Mouse (Mus musculus) intestine, embryonic 15.5 days (tissue): ENCODE measurements around the gene Gnb1. TPM values are rescaled to one million over a fixed set of nuclear protein-coding genes. Genes with fewer than 3 reads are reported as not detected.
"Not testable (repeated sequence)": the region's sequence is repeated elsewhere in the genome, so short reads cannot be mapped to it uniquely, and the experiment has no call there.

Experiments used
- ATAC-seq: fragments of 200-750 bp; cut with Nextera tagmentation; 2 replicates; pipeline ENCODE4 v1.8.0; 2017; ENCODE audit warnings: moderate TSS enrichment, moderate library complexity
- H3K27ac ChIP-seq: fragments of 300-500 bp; sonication (generic); 2 replicates; pipeline ENCODE4 v1.5.1; 2015; ENCODE audit warnings: mild to moderate bottlenecking, inconsistent platforms
- H3K27me3 ChIP-seq: fragments of 300-500 bp; sonication (generic); replicated peaks from 2 replicates; pipeline ENCODE4 v1.6.1; 2015; ENCODE audit warnings: inconsistent platforms
- H3K36me3 ChIP-seq: fragments of 300-500 bp; sonication (generic); 2 replicates; pipeline ENCODE4 v1.6.1; 2015; ENCODE audit warnings: inconsistent platforms
- H3K4me1 ChIP-seq: fragments of 300-500 bp; sonication (generic); replicated peaks from 2 replicates; pipeline ENCODE4 v1.6.1; 2015; ENCODE audit warnings: inconsistent platforms
- H3K4me2 ChIP-seq: fragments of 300-500 bp; sonication (generic); replicated peaks from 2 replicates; pipeline ENCODE4 v1.6.1; 2015; ENCODE audit warnings: mild to moderate bottlenecking, inconsistent platforms
- H3K4me3 ChIP-seq: fragments of 300-500 bp; sonication (generic); replicated peaks from 2 replicates; pipeline ENCODE4 v1.5.1; 2015; ENCODE audit warnings: inconsistent platforms
- H3K9ac ChIP-seq: fragments of 300-500 bp; sonication (generic); 2 replicates; pipeline ENCODE4 v1.6.1; 2015; ENCODE audit warnings: inconsistent platforms
- H3K9me3 ChIP-seq: fragments of 300-500 bp; sonication (generic); 2 replicates; pipeline ENCODE4 v1.6.1; 2016; ENCODE audit warnings: inconsistent platforms
- WGBS: fragments of 180-500 bp; shearing (Covaris S2); methylation state at CpG from one replicate; pipeline ENCODE4 v1.1.7; 2015; 5-methylcytosine and 5-hydroxymethylcytosine counted together
- polyA plus RNA-seq: library from polyadenylated mRNA; unstranded; fragments of >200 nt; fragmentation: Nextera tagmentation; extraction: Ambion mirVana; gene quantifications from 2 replicates; pipeline ENCODE4 v1.2.1, GENCODE M21; 2015

Gene Gnb1
- polyA plus RNA-seq, 1 experiment from 2014 or later, result 460 TPM

- Histone ChIP-seq H3K4me1 (peaks cover 37% of the 10 kb centered on the region), H3K4me2 (no peak overlapping the region), H3K27me3 (no peaks in the 10 kb centered on the region), H3K4me3 (no peak overlapping the region), H3K27ac (0 out of 2 replicates have a peak overlapping the region, but pooled peaks have one; percentile 10), H3K36me3 (peaks cover 28% of the 10 kb centered on the region; the same call in 1 of the 2 replicates), H3K9ac (no peak overlapping the region), H3K9me3 (no peaks in the 10 kb centered on the region)
- ATAC-seq, result no peak
- WGBS, result 62% methylated on average over 2 of the region's 2 CpGs
These were observed 69.8 kb downstream of the Gnb1 start for GRCm38 (mm10) chr4:155560932-155561331.

- H3K36me3 ChIP-seq, result peaks cover 25% of the 10 kb centered on the region; the same call in 1 of the 2 replicates
- no peaks in the 10 kb centered on the region for H3K27me3 ChIP-seq
- H3K4me1 ChIP-seq, result peaks cover 44% of the 10 kb centered on the region
- peak within 1 kb of the TSS; percentile 88 for H3K27ac ChIP-seq
- peak within 1 kb of the TSS; percentile 92 for H3K4me3 ChIP-seq
- peak within 1 kb of the TSS; percentile 41 for H3K9ac ChIP-seq
- ATAC-seq, result no peak
- no peaks in the 10 kb centered on the region for H3K9me3 ChIP-seq
- WGBS, result 61% methylated on average over 7 of the region's 7 CpGs
- H3K4me2 ChIP-seq, result peak within 1 kb of the TSS; percentile 81
These were observed 70.7 kb downstream of the Gnb1 start, which contains the start of gene Nadk for GRCm38 (mm10) chr4:155561661-155562442. Nadk (plus strand) TSS chr4:155562378.

DNA sequence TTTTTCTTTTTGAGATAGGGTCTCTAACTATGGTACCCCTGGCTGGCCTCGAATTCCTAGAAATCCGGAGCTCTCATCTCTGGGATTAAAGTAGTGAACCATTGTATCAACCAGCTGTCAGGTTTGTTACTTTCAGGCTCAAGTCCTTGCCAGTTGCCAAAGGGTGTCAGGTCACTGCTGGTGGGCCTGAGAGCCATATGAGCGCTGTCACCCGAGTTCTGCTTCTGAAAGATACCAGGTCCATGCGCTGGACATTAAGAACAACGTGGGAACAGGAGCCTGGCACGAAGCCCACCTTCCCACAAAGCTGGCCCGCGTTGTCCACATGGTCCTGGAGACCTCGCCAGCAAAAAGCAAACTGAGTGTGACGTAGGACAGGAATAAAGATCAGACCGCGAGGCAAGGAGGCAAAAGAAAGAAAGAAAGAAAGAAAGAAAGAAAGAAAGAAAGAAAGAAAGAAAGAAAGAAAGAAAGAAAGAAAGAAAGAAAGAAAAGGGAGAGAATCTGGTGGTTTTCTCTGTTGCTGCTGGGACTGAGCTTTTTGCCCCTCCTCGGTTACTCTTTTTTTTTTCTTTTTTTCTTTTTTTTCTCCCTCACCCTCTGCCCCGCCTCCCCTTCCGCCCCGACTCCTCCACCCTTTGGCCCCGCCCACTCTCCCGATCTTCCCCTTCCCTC lies 71.7 kb downstream of the Gnb1 start:
- Histone ChIP-seq H3K27me3 (no peaks in the 10 kb centered on the region), H3K4me2 (peak overlapping the region; percentile 81), H3K36me3 (peaks cover 20% of the 10 kb centered on the region; the same call in 1 of the 2 replicates), H3K9me3 (no peaks in the 10 kb centered on the region), H3K27ac (peak overlapping the region; percentile 88), H3K9ac (peak overlapping the region; percentile 41), H3K4me1 (peaks cover 44% of the 10 kb centered on the region), H3K4me3 (peak overlapping the region; percentile 92)
- WGBS, result under 1% methylated on average over 19 of the region's 19 CpGs
- peak; percentile 26 for ATAC-seq

GRCm38 (mm10) chr4:155563400-155564231 lies 72.5 kb downstream of the Gnb1 start:
- Histone ChIP-seq H3K4me3 (peak overlapping the region; percentile 92), H3K9me3 (no peaks in the 10 kb centered on the region), H3K4me1 (peaks cover 44% of the 10 kb centered on the region), H3K9ac (peak overlapping the region; percentile 70), H3K27me3 (no peaks in the 10 kb centered on the region), H3K4me2 (peak overlapping the region; percentile 81), H3K36me3 (peaks cover 18% of the 10 kb centered on the region; the same call in 1 of the 2 replicates), H3K27ac (peak overlapping the region; percentile 93)
- under 1% methylated on average over 69 of the region's 69 CpGs for WGBS
- peak; percentile 95 for ATAC-seq

DNA sequence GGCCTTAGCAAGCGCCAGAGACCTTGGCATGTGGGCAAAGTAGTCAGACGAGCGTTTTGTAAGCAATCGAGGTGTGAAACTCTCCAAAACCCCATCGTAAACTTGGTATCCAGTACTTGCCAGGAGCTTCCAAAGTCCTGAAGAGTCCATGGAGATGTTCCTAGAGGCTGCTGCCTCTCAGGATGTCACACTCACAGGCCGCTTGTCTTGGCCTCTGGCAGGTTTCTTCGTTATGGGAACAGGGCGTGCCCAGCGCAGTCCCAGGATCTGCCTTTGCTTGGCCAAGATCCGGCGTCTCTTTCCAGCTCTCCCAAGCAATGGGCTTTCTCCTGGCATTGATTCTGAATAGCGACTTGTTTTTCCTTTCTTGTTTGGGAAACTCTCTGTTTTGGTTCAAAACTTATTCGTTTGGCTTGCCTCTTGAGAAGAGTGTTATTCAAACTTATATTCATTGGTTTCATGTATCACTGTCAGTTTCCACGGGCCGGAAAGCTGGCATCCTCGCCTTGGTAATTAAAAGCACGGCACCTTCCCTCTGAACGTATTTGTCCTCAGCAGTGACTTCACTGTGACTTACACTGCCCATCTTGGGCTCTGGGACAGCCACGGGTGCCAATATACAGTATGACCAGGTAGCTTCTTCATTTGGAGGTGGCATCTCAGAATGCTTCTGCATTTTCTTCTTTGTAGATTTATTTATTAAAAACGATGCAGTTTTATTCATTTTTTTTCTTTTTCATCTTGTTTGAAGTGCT lies 73.3 kb downstream of the Gnb1 start:
- peaks cover 10% of the 10 kb centered on the region; the same call in 1 of the 2 replicates for H3K36me3 ChIP-seq
- 10% methylated on average over 20 of the region's 20 CpGs for WGBS
- peak overlapping the region; percentile 92 for H3K4me3 ChIP-seq
- H3K27me3 ChIP-seq, result no peaks in the 10 kb centered on the region
- H3K27ac ChIP-seq, result peak overlapping the region; percentile 93
- H3K4me1 ChIP-seq, result peaks cover 41% of the 10 kb centered on the region
- H3K4me2 ChIP-seq, result peak overlapping the region; percentile 81
- ATAC-seq, result no peak
- no peaks in the 10 kb centered on the region for H3K9me3 ChIP-seq
- peak overlapping the region; percentile 70 for H3K9ac ChIP-seq

- Histone ChIP-seq H3K27ac (no peak overlapping the region), H3K4me1 (peaks cover 36% of the 10 kb centered on the region)
- 53% methylated on average over 8 of the region's 8 CpGs for WGBS
These were observed 75.4 kb downstream of the Gnb1 start for GRCm38 (mm10) chr4:155566555-155566954.

DNA sequence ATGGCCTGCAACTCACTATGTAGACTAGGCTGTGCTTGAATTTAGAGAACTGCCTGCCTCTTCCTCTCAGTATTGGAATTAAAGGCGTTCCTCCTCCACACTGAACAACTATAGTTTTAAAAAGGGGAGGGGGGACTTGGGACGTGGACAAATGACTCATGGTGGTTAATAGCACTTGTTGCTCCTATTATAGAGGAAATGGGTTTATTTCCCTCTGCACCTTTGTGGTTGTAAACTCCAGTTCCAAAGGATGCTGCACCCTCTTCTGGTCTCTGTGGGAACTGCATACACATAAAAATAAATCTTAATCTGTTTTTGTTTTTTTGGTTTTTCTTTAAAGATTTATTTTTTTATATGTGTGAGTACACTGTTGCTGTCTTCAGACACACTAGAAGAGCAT lies 77.0 kb downstream of the Gnb1 start:
- no peak overlapping the region for H3K4me3 ChIP-seq
- H3K27me3 ChIP-seq, result no peaks in the 10 kb centered on the region
- peaks cover 24% of the 10 kb centered on the region for H3K4me1 ChIP-seq
- no peak overlapping the region for H3K4me2 ChIP-seq
- H3K9ac ChIP-seq, result no peak overlapping the region
- no peak for ATAC-seq
- H3K27ac ChIP-seq, result no peak overlapping the region
- H3K9me3 ChIP-seq, result no peaks in the 10 kb centered on the region
- H3K36me3 ChIP-seq, result no peaks in the 10 kb centered on the region
- 23% methylated on average over 2 of the region's 2 CpGs for WGBS

More at GRCm38 (mm10) chr4:155566555-155566954, 75.4 kb downstream of the Gnb1 start:
- no peaks in the 10 kb centered on the region for H3K36me3 ChIP-seq
- H3K4me3 ChIP-seq, result no peak overlapping the region
- no peak overlapping the region for H3K4me2 ChIP-seq
- H3K9ac ChIP-seq, result no peak overlapping the region
- ATAC-seq, result no peak
- H3K9me3 ChIP-seq, result no peaks in the 10 kb centered on the region
- H3K27me3 ChIP-seq, result no peaks in the 10 kb centered on the region

DNA sequence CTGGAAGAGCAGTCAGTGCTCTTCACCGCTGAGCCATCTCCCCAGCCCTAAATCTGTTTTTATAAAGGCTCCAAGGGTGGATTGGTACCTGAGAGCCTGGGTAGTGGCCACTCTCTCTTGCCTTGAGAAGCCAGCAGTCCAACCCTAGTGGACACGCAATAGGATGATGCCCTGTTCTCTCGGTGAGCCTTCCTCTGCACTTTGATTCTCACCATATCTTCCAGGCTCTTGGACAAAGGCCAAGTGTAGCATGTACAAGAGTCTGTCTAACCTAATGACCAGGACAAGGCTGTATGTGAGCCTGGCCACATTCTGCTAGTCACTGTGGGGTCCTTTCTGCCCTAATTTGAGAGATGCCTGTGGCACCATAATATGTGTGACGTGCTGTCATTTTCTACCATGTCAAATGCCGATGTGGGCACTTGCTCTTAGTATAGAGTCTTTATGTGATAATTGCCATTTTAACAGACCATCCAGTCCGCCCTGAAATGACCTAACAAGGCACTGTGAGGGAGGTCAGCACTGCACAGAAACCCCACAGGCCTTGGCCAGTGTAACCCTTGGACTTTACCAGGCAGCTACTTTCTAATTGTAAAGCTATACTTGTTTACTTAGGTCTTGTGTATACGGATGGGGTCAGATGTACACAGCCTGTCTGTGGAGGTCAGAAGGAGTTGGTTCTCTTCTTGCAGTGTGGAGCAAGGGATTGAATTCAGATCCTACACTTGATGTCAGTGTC lies 77.6 kb downstream of the Gnb1 start:
- no peak overlapping the region for H3K4me3 ChIP-seq
- WGBS, result 81% methylated on average over 7 of the region's 7 CpGs
- no peak overlapping the region for H3K27ac ChIP-seq
- H3K9ac ChIP-seq, result no peak overlapping the region
- no peaks in the 10 kb centered on the region for H3K36me3 ChIP-seq
- no peaks in the 10 kb centered on the region for H3K27me3 ChIP-seq
- peaks cover 24% of the 10 kb centered on the region for H3K4me1 ChIP-seq
- no peak overlapping the region for H3K4me2 ChIP-seq
- ATAC-seq, result no peak
- no peaks in the 10 kb centered on the region for H3K9me3 ChIP-seq

GRCm38 (mm10) chr4:155569818-155570217 lies 78.7 kb downstream of the Gnb1 start:
- no peaks in the 10 kb centered on the region for H3K36me3 ChIP-seq
- no peaks in the 10 kb centered on the region for H3K9me3 ChIP-seq
- H3K27me3 ChIP-seq, result no peaks in the 10 kb centered on the region
- H3K4me1 ChIP-seq, result peaks cover 17% of the 10 kb centered on the region
- H3K9ac ChIP-seq, result no peak overlapping the region
- H3K27ac ChIP-seq, result no peak overlapping the region
- WGBS, result 85% methylated on average over 6 of the region's 6 CpGs
- no peak for ATAC-seq
- H3K4me3 ChIP-seq, result no peak overlapping the region
- no peak overlapping the region for H3K4me2 ChIP-seq

GRCm38 (mm10) chr4:155570315-155570714 lies 79.2 kb downstream of the Gnb1 start:
- not testable (repeated sequence) for H3K4me2 ChIP-seq, ATAC-seq, H3K9ac ChIP-seq, H3K9me3 ChIP-seq, H3K27ac ChIP-seq, H3K4me3 ChIP-seq, H3K27me3 ChIP-seq, H3K36me3 ChIP-seq
- 83% methylated on average over 11 of the region's 11 CpGs for WGBS
- peaks cover 13% of the 10 kb centered on the region for H3K4me1 ChIP-seq

- WGBS, result 71% methylated on average over 2 of the region's 2 CpGs
- Histone ChIP-seq H3K9ac (no peak overlapping the region), H3K36me3 (no peaks in the 10 kb centered on the region), H3K27ac (no peak overlapping the region), H3K9me3 (no peaks in the 10 kb centered on the region), H3K4me1 (peaks cover 8% of the 10 kb centered on the region), H3K4me3 (no peak overlapping the region), H3K27me3 (no peaks in the 10 kb centered on the region), H3K4me2 (no peak overlapping the region)
- no peak for ATAC-seq
These were observed 80.3 kb downstream of the Gnb1 start for GRCm38 (mm10) chr4:155571442-155571841.
